Mouse (Mus musculus): ENCODE results near the gene Bend4. TPM values are rescaled to one million over a fixed set of nuclear protein-coding genes. Genes with fewer than 3 reads are reported as not detected.

Bend4 gene
- polyA plus RNA-seq, 1 experiment = 7.3 TPM

DNA sequence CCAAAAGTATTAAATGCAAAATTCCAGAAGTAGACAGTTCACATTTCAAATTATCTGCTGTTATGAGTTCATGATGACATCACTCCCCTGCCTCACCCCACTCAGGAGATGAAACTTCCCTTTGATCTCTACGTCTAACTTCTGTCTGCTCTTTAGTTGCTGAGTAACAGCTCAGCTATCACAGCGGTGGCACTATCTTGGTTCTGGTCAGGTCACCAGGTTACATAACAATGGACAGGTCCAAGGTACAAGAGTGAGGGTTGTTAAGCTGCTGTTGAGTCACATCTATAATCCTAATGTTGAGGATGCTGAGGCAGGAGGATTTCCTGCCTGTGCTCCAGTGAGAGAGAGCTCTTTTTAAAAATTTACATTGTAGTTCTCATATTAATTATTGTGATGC lies 65.2 kb downstream of the Bend4 start:
- TF ChIP-seq CTCF (IDR thresholded peaks at IDR 0.05; ENCODE audit: control insufficient read depth, insufficient read depth, insufficient replicate concordance, low read depth, low read length) (no peak), POLR2A (IDR thresholded peaks at IDR 0.05; ENCODE audit: control insufficient read depth, low read depth, low read length) (no peak)
- H3K4me1 ChIP-seq (ENCODE audit: control insufficient read depth, insufficient read depth, low read length) = no peaks in the 10 kb centered on the region

GRCm38 (mm10) chr5:67362316-67362715 lies 65.8 kb downstream of the Bend4 start:
- no peak overlapping the region for H3K27ac ChIP-seq (ENCODE audit: control insufficient read depth, insufficient read depth, low read depth, low read length)
- no peaks in the 10 kb centered on the region for H3K27me3 ChIP-seq (ENCODE audit: control insufficient read depth, insufficient read depth, low read length)
- no peaks in the 10 kb centered on the region for H3K4me1 ChIP-seq (ENCODE audit: control insufficient read depth, insufficient read depth, low read length)
- H3K36me3 ChIP-seq (ENCODE audit: control insufficient read depth, insufficient read depth, low read length) = no peaks in the 10 kb centered on the region
- no peak overlapping the region for H3K4me3 ChIP-seq (ENCODE audit: control insufficient read depth, low read depth, low read length)
- no peak for TF ChIP-seq POLR2A (IDR thresholded peaks at IDR 0.05; ENCODE audit: control insufficient read depth, low read depth, low read length)
- TF ChIP-seq CTCF (IDR thresholded peaks at IDR 0.05; ENCODE audit: control insufficient read depth, insufficient read depth, insufficient replicate concordance, low read depth, low read length) = no peak

More for the DNA sequence above, 65.2 kb downstream of the Bend4 start:
- H3K36me3 ChIP-seq (ENCODE audit: control insufficient read depth, insufficient read depth, low read length) = no peaks in the 10 kb centered on the region
- no peak overlapping the region for H3K27ac ChIP-seq (ENCODE audit: control insufficient read depth, insufficient read depth, low read depth, low read length)
- no peaks in the 10 kb centered on the region for H3K27me3 ChIP-seq (ENCODE audit: control insufficient read depth, insufficient read depth, low read length)
- H3K4me3 ChIP-seq (ENCODE audit: control insufficient read depth, low read depth, low read length) = no peak overlapping the region

DNA sequence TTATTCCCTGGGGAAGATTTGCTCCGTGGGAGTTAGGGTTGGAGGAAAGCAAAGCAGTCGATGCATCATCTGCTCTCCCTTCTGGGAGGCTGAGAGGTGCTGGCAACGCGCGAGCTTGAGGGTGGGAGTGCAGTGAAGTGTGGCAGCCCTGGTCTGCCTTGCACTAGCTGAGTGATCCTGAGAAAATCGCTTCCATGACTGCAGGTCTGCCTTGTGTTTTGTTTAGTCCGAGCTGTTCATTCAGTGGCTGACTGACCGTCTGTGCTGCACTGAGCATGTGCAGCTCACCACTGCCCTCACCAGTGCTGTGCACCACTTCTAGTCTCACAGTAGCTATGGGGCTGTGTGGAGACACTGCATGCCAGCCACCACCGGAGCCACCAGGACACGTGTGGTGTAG lies 79.2 kb downstream of the Bend4 start:
- H3K4me1 ChIP-seq (ENCODE audit: control insufficient read depth, insufficient read depth, low read length) = no peaks in the 10 kb centered on the region
- no peaks in the 10 kb centered on the region for H3K27me3 ChIP-seq (ENCODE audit: control insufficient read depth, insufficient read depth, low read length)
- H3K27ac ChIP-seq (ENCODE audit: control insufficient read depth, insufficient read depth, low read depth, low read length) = no peak overlapping the region
- H3K36me3 ChIP-seq (ENCODE audit: control insufficient read depth, insufficient read depth, low read length) = peaks cover 1% of the 10 kb centered on the region
- TF ChIP-seq POLR2A (IDR thresholded peaks at IDR 0.05; ENCODE audit: control insufficient read depth, low read depth, low read length) (no peak), CTCF (IDR thresholded peaks at IDR 0.05; ENCODE audit: control insufficient read depth, insufficient read depth, insufficient replicate concordance, low read depth, low read length) (no peak)
- no peak overlapping the region for H3K4me3 ChIP-seq (ENCODE audit: control insufficient read depth, low read depth, low read length)

DNA sequence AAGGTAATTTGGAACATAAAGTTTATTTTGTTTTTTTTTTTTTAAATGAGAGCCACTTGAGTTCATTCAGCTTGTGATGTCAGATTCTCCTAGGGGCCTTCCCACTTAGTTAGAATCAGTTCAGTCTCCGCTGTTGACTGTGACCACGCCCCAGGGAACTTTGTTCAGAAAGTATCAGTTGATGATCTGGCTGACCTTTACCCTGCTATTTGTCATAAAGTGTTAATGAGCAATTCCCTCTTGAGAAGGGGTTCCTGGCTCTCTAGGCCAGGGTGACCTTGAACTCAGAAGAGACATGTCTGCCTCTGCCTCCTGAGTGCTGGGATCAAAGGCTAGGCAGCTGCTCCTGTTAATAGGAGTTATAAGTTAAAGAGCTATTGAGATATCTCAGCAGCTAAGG lies 81.0 kb downstream of the Bend4 start:
- TF ChIP-seq POLR2A (IDR thresholded peaks at IDR 0.05; ENCODE audit: control insufficient read depth, low read depth, low read length) = no peak
- no peak for TF ChIP-seq CTCF (IDR thresholded peaks at IDR 0.05; ENCODE audit: control insufficient read depth, insufficient read depth, insufficient replicate concordance, low read depth, low read length)
- H3K4me1 ChIP-seq (ENCODE audit: control insufficient read depth, insufficient read depth, low read length) = no peaks in the 10 kb centered on the region
- no peak overlapping the region for H3K27ac ChIP-seq (ENCODE audit: control insufficient read depth, insufficient read depth, low read depth, low read length)
- H3K27me3 ChIP-seq (ENCODE audit: control insufficient read depth, insufficient read depth, low read length) = no peaks in the 10 kb centered on the region
- H3K4me3 ChIP-seq (ENCODE audit: control insufficient read depth, low read depth, low read length) = no peak overlapping the region
- no peaks in the 10 kb centered on the region; the same call in none of the 2 replicates for H3K36me3 ChIP-seq (ENCODE audit: control insufficient read depth, insufficient read depth, low read length)

Other genes with a start within 250 kb of the Bend4 start
- 43.7 and 58.1 TPM in 2 replicates for gene Tmem33, start 167.7 kb downstream of the Bend4 start, polyA plus RNA-seq (2012; rRNA removed)
- gene Slc30a9, start 121.4 kb downstream of the Bend4 start, polyA plus RNA-seq (2012; rRNA removed) = 18.2 and 22.9 TPM in 2 replicates
- gene Shisa3, start 179.6 kb upstream of the Bend4 start, polyA plus RNA-seq (2012; rRNA removed) = 22.4 and 23.8 TPM in 2 replicates